Mouse (Mus musculus): ENCODE measurements around the gene Ubxn7. TPM values are rescaled to one million over a fixed set of nuclear protein-coding genes. Genes with fewer than 3 reads are reported as not detected.

Gene Ubxn7
- polyA plus RNA-seq, 1 experiment from 2014 or later, result 27.0 TPM

Other genes with a start within 250 kb of the Ubxn7 start
- gene Pigx, start 232.5 kb upstream of the Ubxn7 start, polyA plus RNA-seq (2016; fragmentation: Nextera tagmentation; extraction: Ambion mirVana), result 151 and 152 TPM in 2 replicates
- gene Cep19, start 232.5 kb upstream of the Ubxn7 start, polyA plus RNA-seq (2016; fragmentation: Nextera tagmentation; extraction: Ambion mirVana), result 36.5 and 36.7 TPM in 2 replicates
- gene Nrros, start 166.7 kb upstream of the Ubxn7 start, polyA plus RNA-seq (2016; fragmentation: Nextera tagmentation; extraction: Ambion mirVana), result 7.3 and 8.1 TPM in 2 replicates
- not detected in 2 replicates for gene Bex6, start 152.4 kb upstream of the Ubxn7 start, polyA plus RNA-seq (2016; fragmentation: Nextera tagmentation; extraction: Ambion mirVana)
- 13.8 and 15.4 TPM in 2 replicates for gene Fbxo45, start 85.1 kb upstream of the Ubxn7 start, polyA plus RNA-seq (2016; fragmentation: Nextera tagmentation; extraction: Ambion mirVana)
- gene Wdr53, start 85.0 kb upstream of the Ubxn7 start, polyA plus RNA-seq (2016; fragmentation: Nextera tagmentation; extraction: Ambion mirVana), result 19.0 and 19.4 TPM in 2 replicates
- not detected in 2 replicates for gene Smco1, start 60.8 kb upstream of the Ubxn7 start, polyA plus RNA-seq (2016; fragmentation: Nextera tagmentation; extraction: Ambion mirVana)
- 29.0 and 33.9 TPM in 2 replicates for gene Rnf168, start 54.8 kb upstream of the Ubxn7 start, polyA plus RNA-seq (2016; fragmentation: Nextera tagmentation; extraction: Ambion mirVana)
- not detected in 2 replicates for gene Tm4sf19, start 68.2 kb downstream of the Ubxn7 start, polyA plus RNA-seq (2016; fragmentation: Nextera tagmentation; extraction: Ambion mirVana)
- 32.5 and 34.1 TPM in 2 replicates for gene Tctex1d2, start 87.4 kb downstream of the Ubxn7 start, polyA plus RNA-seq (2016; fragmentation: Nextera tagmentation; extraction: Ambion mirVana)
- gene Pcyt1a, start 98.7 kb downstream of the Ubxn7 start, polyA plus RNA-seq (2016; fragmentation: Nextera tagmentation; extraction: Ambion mirVana), result 43.8 and 46.4 TPM in 2 replicates
- gene Slc51a, start 155.6 kb downstream of the Ubxn7 start, polyA plus RNA-seq (2016; fragmentation: Nextera tagmentation; extraction: Ambion mirVana), result 0.24 and 0.39 TPM in 2 replicates
- gene Zdhhc19, start 164.0 kb downstream of the Ubxn7 start, polyA plus RNA-seq (2016; fragmentation: Nextera tagmentation; extraction: Ambion mirVana), result not detected in 2 replicates

Measured in embryonic facial prominence, embryonic 10.5 days (tissue).